Mouse (Mus musculus) megakaryocyte, embryonic 14.5 days (primary cell): ENCODE data around the gene Gm17720. TPM values are rescaled to one million over a fixed set of nuclear protein-coding genes. Genes with fewer than 3 reads are reported as not detected.
"Not testable (repeated sequence)": the region's sequence is repeated elsewhere in the genome, so short reads cannot be mapped to it uniquely, and the experiment has no call there.

Experiments
- H3K27me3 ChIP-seq: replicated peaks from 2 replicates; pipeline ENCODE3; 2012; ENCODE audit warnings: inconsistent platforms
- H3K36me3 ChIP-seq: replicated peaks from 2 replicates; pipeline ENCODE3; 2012; ENCODE audit warnings: low read length, inconsistent platforms, mixed read lengths
- H3K4me1 ChIP-seq: 2 replicates; pipeline ENCODE4 v1.6.1; 2012; ENCODE audit warnings: inconsistent platforms
- H3K4me3 ChIP-seq: replicated peaks from 2 replicates; pipeline ENCODE3; 2012; ENCODE audit warnings: moderate library complexity, mild to moderate bottlenecking, inconsistent platforms
- H3K9me3 ChIP-seq: 2 replicates; pipeline ENCODE4 v1.6.1; 2012; ENCODE audit warnings: inconsistent platforms
- FLI1 ChIP-seq: IDR thresholded peaks from 2 replicates; pipeline ENCODE4 v1.6.1; 2012; ENCODE audit warnings: low read length, inconsistent platforms, mixed read lengths
- GATA1 ChIP-seq: IDR thresholded peaks from 3 replicates; pipeline ENCODE4 v1.6.1; 2012; ENCODE audit warnings: mixed read lengths, low read length, inconsistent platforms, borderline replicate concordance
- polyA plus RNA-seq: library from polyadenylated mRNA; stranded (reverse); fragments of >175 nt; gene quantifications from 2 replicates; pipeline ENCODE4 v1.2.3, GENCODE M21; 2012; ENCODE audit warnings: low replicate concordance; ENCODE audit not compliant: insufficient read depth

Gene Gm17720
- polyA plus RNA-seq, 1 experiment: not detected

DNA sequence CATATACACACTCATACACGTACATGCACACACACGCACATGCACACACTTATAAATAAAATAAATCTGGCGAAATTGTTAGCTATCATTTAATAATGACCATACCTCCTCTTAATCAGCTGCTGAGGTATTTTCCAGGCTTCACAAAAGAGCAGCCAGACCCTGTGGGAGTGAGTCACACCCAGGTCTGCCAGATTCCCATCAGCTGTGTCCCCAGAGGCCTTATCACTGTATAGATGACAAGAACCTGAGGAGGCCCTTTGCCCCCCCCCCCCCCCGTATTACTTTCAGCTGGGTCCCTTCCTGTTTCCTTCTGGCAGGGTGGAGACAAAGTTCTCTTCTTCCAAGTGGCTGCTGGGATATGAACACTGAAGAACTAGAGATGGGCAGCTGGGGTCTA, 62.0 kb downstream of the Gm17720 start:
- TF ChIP-seq GATA1: no peak
- TF ChIP-seq FLI1: no peak
- Histone ChIP-seq H3K36me3 (no peaks in the 10 kb centered on the region), H3K4me3 (no peak overlapping the region), H3K4me1 (no peaks in the 10 kb centered on the region), H3K9me3 (peaks cover 7% of the 10 kb centered on the region; the same call in 1 of the 2 replicates), H3K27me3 (no peaks in the 10 kb centered on the region)

DNA sequence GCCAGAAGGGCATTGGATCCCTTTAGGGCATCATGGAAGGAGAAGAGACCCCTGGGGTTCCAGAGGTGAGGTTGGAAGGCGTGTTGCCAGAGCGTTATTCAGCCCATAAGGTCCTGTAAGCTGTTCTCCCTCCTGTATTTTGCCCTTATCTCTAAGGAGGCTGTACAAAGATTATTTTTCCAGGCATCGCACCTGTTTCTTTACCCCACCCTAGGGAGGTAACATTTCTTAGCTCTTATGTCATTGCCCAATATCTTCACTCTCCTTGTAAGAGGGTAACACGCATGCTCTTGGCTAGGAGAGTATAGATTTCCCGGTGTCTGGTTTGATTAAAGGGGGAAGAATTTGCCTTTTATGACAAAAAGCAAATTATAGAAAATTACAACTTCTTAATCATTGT, 62.9 kb downstream of the Gm17720 start, which contains the start of gene Chst4:
Gene Chst4, minus strand, starts transcription at position 82 of the 400 bp plus-strand sequence.
- TF ChIP-seq GATA1 (no peak), FLI1 (no peak)
- H3K36me3 ChIP-seq: no peaks in the 10 kb centered on the region
- peaks cover 7% of the 10 kb centered on the region; the same call in 1 of the 2 replicates for H3K9me3 ChIP-seq
- no peaks in the 10 kb centered on the region for H3K4me1 ChIP-seq
- no peaks in the 10 kb centered on the region for H3K27me3 ChIP-seq
- H3K4me3 ChIP-seq: no peak within 1 kb of the TSS

DNA sequence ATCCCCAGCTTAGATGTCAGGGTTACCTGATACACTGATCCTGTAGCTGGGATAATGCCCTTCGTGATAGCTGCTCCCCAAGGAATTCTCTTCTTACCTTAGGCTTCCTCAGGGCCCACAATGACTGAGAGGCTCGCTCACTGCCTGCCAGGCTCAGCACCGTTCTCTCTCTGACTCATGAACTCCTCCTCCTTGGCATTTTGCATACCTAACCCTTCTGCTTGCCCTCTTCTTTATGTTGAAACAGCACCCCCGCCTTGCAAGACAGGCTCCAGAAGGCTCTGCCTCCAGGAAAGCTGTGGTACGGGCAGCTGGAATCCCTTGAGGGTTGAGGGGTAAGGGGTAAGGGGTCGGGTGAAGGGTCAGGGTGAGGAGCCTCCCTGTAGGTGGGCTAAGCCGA, 63.3 kb downstream of the Gm17720 start:
- H3K4me1 ChIP-seq: no peaks in the 10 kb centered on the region
- no peak overlapping the region for H3K4me3 ChIP-seq
- no peak for TF ChIP-seq GATA1
- TF ChIP-seq FLI1: no peak
- no peaks in the 10 kb centered on the region for H3K27me3 ChIP-seq
- H3K36me3 ChIP-seq: no peaks in the 10 kb centered on the region
- peaks cover 7% of the 10 kb centered on the region; the same call in 1 of the 2 replicates for H3K9me3 ChIP-seq

DNA sequence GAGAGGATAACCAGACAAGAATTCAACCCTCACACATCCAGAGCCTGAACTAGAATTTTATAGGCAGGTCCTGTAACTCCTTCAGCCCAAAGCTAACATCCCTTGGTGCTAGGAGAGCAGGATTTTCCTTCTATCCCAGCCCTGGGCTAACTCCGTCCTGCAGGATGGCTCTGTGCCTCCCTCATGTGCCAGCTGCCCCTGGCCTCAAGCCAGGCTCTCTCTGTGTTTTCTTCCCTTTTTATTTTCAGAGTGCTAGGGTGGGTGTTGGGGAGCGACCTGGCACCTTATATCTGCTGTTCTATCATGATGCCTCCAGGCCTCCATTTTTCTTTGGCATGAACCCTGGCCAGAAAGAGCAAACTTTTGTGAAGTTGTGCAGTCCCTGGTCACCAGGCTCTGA, 66.4 kb downstream of the Gm17720 start:
- Histone ChIP-seq H3K9me3 (no peaks in the 10 kb centered on the region), H3K27me3 (no peaks in the 10 kb centered on the region), H3K4me1 (no peaks in the 10 kb centered on the region), H3K36me3 (no peaks in the 10 kb centered on the region), H3K4me3 (no peak overlapping the region)
- TF ChIP-seq GATA1: no peak

DNA sequence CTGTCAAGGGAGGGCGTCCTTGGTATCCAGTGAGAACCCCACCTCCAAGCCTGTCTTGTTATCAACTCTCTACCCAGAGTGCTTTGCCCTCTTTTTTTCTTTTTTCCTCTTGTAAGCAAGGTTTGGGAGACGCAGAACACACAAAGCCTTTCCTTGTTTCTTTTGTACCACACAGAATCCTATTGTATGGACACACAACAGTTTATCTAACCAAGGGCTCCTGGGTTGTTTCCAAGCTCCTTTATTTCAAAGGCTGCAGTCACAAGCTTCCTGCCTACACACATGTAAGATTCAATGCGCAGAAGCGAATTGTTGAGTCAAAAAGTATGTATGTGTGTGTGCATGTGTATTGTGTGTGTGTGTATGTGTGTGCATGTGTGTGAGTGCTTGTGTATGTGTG, 68.2 kb downstream of the Gm17720 start:
- no peak for TF ChIP-seq GATA1
- TF ChIP-seq FLI1: no peak
- H3K36me3 ChIP-seq: no peaks in the 10 kb centered on the region
- no peak overlapping the region for H3K4me3 ChIP-seq
- no peaks in the 10 kb centered on the region for H3K27me3 ChIP-seq
- H3K4me1 ChIP-seq: no peaks in the 10 kb centered on the region
- H3K9me3 ChIP-seq: peaks cover 15% of the 10 kb centered on the region

DNA sequence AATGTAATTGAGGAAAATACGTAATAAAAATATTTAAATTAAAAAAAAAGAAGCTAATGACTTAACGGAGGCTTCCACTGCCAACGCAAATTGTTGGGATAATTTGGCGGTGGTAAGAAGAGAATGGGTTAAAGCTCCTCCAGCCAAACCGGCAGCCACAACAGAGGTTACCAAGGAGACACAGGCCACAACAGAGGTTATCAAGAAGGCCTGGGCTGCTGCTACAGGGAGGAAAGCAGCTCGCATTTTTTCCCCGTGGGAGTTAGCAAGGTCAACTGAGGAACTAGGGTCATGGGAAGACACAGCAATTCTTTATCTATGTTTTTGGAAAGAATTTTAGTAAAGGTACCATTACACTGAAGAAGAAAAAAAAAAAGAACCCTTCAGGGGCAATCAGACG, 68.8 kb downstream of the Gm17720 start:
- H3K4me1 ChIP-seq, H3K36me3 ChIP-seq, H3K27me3 ChIP-seq, H3K4me3 ChIP-seq: not testable (repeated sequence)
- H3K9me3 ChIP-seq: peaks cover 21% of the 10 kb centered on the region

Other genes with a start within 250 kb of the Gm17720 start
- 0.45 TPM in 1 of 2 replicates, not detected in the other for gene Phlpp2, start 234.2 kb downstream of the Gm17720 start, polyA plus RNA-seq
- gene Marveld3, start 140.6 kb downstream of the Gm17720 start, polyA plus RNA-seq: not detected in 2 replicates
- not detected in 2 replicates for gene Tat, start 112.3 kb downstream of the Gm17720 start, polyA plus RNA-seq
- gene Chst4, start 63.0 kb downstream of the Gm17720 start, polyA plus RNA-seq: not detected in 2 replicates
- gene Zfp612, start 23.0 kb downstream of the Gm17720 start, polyA plus RNA-seq: not detected in 2 replicates
- gene Gm21964, start 1.5 kb downstream of the Gm17720 start, polyA plus RNA-seq: not detected in 2 replicates
- not detected in 2 replicates for gene Calb2, start 65.5 kb upstream of the Gm17720 start, polyA plus RNA-seq
- 0.47 TPM in 1 of 2 replicates, not detected in the other for gene Cmtr2, start 112.9 kb upstream of the Gm17720 start, polyA plus RNA-seq
- gene Hydin, start 164.2 kb upstream of the Gm17720 start, polyA plus RNA-seq: not detected in 2 replicates